Mouse (Mus musculus): ENCODE measurements around the gene Slc25a11. TPM values are rescaled to one million over a fixed set of nuclear protein-coding genes. Genes with fewer than 3 reads are reported as not detected.

Slc25a11 gene
- polyA plus RNA-seq, 1 experiment from 2014 or later = 152 TPM

GRCm38 (mm10) chr11:70681170-70681569 is 33.9 kb upstream of the Slc25a11 start:
- POLR2A ChIA-PET = interaction anchor here (0.6 to 2.2 kb wide), 2 partner anchors 9 to 35 kb away, joined by 3 to 6 read pairs; no protein-coding TSS in a partner anchor
- in situ Hi-C loops (cut with MboI; ENCODE audit: low pct_unique_long_range_greater_than_20kb) = no loop called here
- DNase-seq (ENCODE audit: low read depth, low spot score) (no peak), ATAC-seq (no peak)
- no peak for TF ChIP-seq CTCF (IDR thresholded peaks at IDR 0.05)
- H3K27me3 ChIP-seq = no peaks in the 10 kb centered on the region
- CTCF ChIA-PET = interaction anchor here (1.2 to 2.0 kb wide), 2 partner anchors 10 to 97 kb away, joined by 4 to 5 read pairs; no protein-coding TSS in a partner anchor

GRCm38 (mm10) chr11:70679894-70680293 is 32.6 kb upstream of the Slc25a11 start:
- in situ Hi-C loops (cut with MboI; ENCODE audit: low pct_unique_long_range_greater_than_20kb) = no loop called here
- H3K27me3 ChIP-seq = no peaks in the 10 kb centered on the region
- CTCF ChIA-PET = no interaction called here
- TF ChIP-seq CTCF (IDR thresholded peaks at IDR 0.05) = no peak
- no peak for ATAC-seq
- DNase-seq (ENCODE audit: low read depth, low spot score) = no peak
- POLR2A ChIA-PET = interaction anchor here (0.9 kb wide), 1 partner anchor 10 kb away, joined by 3 read pairs; no protein-coding TSS in a partner anchor

DNA sequence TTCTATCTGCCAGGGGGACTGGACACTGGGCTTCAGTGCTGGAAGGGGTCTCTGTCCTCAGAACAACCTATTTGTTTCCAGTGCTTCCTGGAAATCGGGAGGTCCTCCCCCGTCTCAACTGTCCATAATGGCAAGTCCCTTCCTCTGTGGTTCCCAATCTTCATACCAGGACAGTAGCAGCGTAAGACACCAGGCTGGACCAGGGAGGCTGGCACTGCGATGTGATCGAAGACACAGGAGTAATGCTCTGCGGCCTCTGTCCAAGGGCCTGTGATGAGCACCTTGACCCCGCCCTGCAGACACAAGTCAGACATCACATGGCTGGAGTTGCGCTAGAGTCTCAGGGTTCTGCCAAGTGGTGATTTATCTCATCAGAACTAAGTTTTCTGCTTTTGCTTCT is 32.1 kb upstream of the Slc25a11 start:
- in situ Hi-C loops (cut with MboI; ENCODE audit: low pct_unique_long_range_greater_than_20kb) = no loop called here
- no peak for DNase-seq (ENCODE audit: low read depth, low spot score)
- ChIA-PET CTCF (no interaction called here), POLR2A (no interaction called here)
- no peaks in the 10 kb centered on the region for H3K27me3 ChIP-seq
- no peak for ATAC-seq
- TF ChIP-seq CTCF (IDR thresholded peaks at IDR 0.05) = no peak

DNA sequence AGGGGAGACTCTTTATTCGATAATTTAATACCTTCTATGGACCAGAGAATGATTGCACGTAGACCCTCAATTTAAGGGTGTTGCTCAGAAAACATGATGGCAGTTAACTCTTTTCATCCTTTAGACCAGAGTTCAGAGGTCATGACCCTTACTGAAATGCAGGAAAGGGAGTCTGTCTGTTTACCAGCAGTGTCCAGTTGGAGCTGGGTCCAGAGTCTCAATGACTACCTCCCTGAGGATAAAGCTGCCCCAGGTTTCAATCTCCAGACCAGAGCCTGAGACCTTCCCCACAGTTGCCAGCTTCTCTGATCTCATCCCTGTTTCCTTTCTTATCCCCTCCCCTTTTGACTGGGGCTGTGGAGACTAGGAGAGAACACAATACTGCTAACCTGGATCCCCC is 31.3 kb upstream of the Slc25a11 start:
- in situ Hi-C loops (cut with MboI; ENCODE audit: low pct_unique_long_range_greater_than_20kb) = no loop called here
- ATAC-seq = no peak
- no peaks in the 10 kb centered on the region for H3K27me3 ChIP-seq
- DNase-seq (ENCODE audit: low read depth, low spot score) = no peak
- TF ChIP-seq CTCF (IDR thresholded peaks at IDR 0.05) = no peak
- ChIA-PET CTCF (interaction anchor here (1.5 to 2.4 kb wide), 2 partner anchors 10 kb away, joined by 3 to 7 read pairs; partner anchors contain the start of genes Camta2 and Spag7), POLR2A (no interaction called here)

- in situ Hi-C loops (cut with MboI; ENCODE audit: low pct_unique_long_range_greater_than_20kb) = no loop called here
- POLR2A ChIA-PET = no interaction called here
- TF ChIP-seq CTCF (IDR thresholded peaks at IDR 0.05) = no peak
- no peaks in the 10 kb centered on the region for H3K27me3 ChIP-seq
- CTCF ChIA-PET = interaction anchor here (1.5 to 2.4 kb wide), 2 partner anchors 9 to 10 kb away, joined by 3 to 7 read pairs; partner anchors contain the start of genes Camta2 and Spag7
- no peak for DNase-seq (ENCODE audit: low read depth, low spot score)
- ATAC-seq = no peak
Measured at GRCm38 (mm10) chr11:70678092-70678491, 30.8 kb upstream of the Slc25a11 start.

- in situ Hi-C loops (cut with MboI; ENCODE audit: low pct_unique_long_range_greater_than_20kb) = no loop called here
- no peak for ATAC-seq
- DNase-seq (ENCODE audit: low read depth, low spot score) = no peak
- ChIA-PET CTCF (no interaction called here), POLR2A (no interaction called here)
- no peaks in the 10 kb centered on the region for H3K27me3 ChIP-seq
- TF ChIP-seq CTCF (IDR thresholded peaks at IDR 0.05) = no peak
Measured at GRCm38 (mm10) chr11:70674501-70674900, 27.2 kb upstream of the Slc25a11 start.

DNA sequence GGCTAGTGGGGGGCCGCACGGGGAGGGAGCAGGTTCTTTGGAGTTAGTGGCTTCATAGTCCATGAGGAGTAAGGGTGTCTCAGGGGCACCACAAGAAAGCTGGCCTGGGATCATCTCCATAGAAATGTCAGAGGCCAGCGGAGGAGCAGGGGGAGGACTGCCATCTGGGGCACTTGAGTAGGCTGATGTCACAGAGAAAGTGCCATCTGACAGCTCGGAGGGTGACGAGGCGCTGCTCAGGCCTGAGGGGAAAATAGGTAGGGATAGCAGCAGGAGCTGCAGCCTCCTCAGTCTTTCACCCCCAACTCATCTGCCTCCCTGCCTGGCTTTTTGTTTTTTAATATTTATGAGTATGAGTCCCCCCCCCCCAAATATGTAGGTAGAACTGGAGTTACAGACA is 26.7 kb upstream of the Slc25a11 start:
- POLR2A ChIA-PET = no interaction called here
- no peak for TF ChIP-seq CTCF (IDR thresholded peaks at IDR 0.05)
- CTCF ChIA-PET = interaction anchor here (1.1 kb wide), 1 partner anchor 8 kb away, joined by 3 read pairs; no protein-coding TSS in a partner anchor
- no peak for DNase-seq (ENCODE audit: low read depth, low spot score)
- ATAC-seq = no peak
- in situ Hi-C loops (cut with MboI; ENCODE audit: low pct_unique_long_range_greater_than_20kb) = no loop called here
- H3K27me3 ChIP-seq = no peaks in the 10 kb centered on the region

- CTCF ChIA-PET = interaction anchor here (1.2 to 1.3 kb wide), 2 partner anchors 10 to 17 kb away, joined by 3 to 4 read pairs; partner anchors contain the start of gene Camta2
- ATAC-seq = no peak
- no peak for DNase-seq (ENCODE audit: low read depth, low spot score)
- in situ Hi-C loops (cut with MboI; ENCODE audit: low pct_unique_long_range_greater_than_20kb) = no loop called here
- TF ChIP-seq CTCF (IDR thresholded peaks at IDR 0.05) = no peak
- POLR2A ChIA-PET = interaction anchor here (1.4 to 2.1 kb wide), 2 partner anchors 10 to 15 kb away, joined by 6 to 9 read pairs; no protein-coding TSS in a partner anchor
- H3K27me3 ChIP-seq = no peaks in the 10 kb centered on the region
Measured at GRCm38 (mm10) chr11:70671333-70672047, 24.2 kb upstream of the Slc25a11 start.

DNA sequence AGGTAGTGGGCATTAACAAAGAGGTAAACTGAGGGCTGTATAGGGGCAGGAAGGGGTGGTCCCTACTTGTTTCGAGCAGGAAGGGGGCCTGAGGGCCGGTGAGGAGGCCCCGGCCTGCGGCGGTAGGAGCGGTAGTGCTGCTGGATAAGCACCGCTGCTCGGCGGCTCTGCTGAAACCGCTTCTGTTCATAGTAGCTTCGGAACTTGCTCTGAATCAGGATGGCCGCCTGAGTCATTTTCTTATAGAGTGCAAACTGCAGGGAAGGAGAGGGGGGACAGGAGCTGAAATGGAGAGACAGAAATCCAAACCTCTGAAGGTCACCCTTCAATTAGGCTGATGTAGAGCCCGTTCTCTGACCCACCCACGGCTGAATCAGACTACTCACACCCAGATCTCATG is 23.2 kb upstream of the Slc25a11 start:
- H3K27me3 ChIP-seq = no peaks in the 10 kb centered on the region
- no peak for TF ChIP-seq CTCF (IDR thresholded peaks at IDR 0.05)
- ATAC-seq (no peak), DNase-seq (ENCODE audit: low read depth, low spot score) (no peak)
- in situ Hi-C loops (cut with MboI; ENCODE audit: low pct_unique_long_range_greater_than_20kb) = no loop called here
- ChIA-PET POLR2A (interaction anchor here (1.0 to 6.5 kb wide), 5 partner anchors 10 to 22 kb away, joined by 3 to 52 read pairs (median 9); partner anchors contain the start of genes Eno3, Pfn1, Rnf167 and Slc25a11), CTCF (interaction anchor here (1.3 kb wide), 1 partner anchor 11 kb away, joined by 4 read pairs; no protein-coding TSS in a partner anchor)

- ATAC-seq = no peak
- TF ChIP-seq CTCF (IDR thresholded peaks at IDR 0.05) = no peak
Measured at GRCm38 (mm10) chr11:70669582-70670345, 22.5 kb upstream of the Slc25a11 start.

More at GRCm38 (mm10) chr11:70669582-70670345, 22.5 kb upstream of the Slc25a11 start:
- H3K27me3 ChIP-seq = no peaks in the 10 kb centered on the region
- POLR2A ChIA-PET = interaction anchor here (0.7 to 6.5 kb wide), 8 partner anchors 11 to 1299 kb away, joined by 3 to 52 read pairs (median 6); partner anchors contain the start of genes Eno3, Pfn1, Rnf167 and Slc25a11
- CTCF ChIA-PET = interaction anchor here (0.7 to 1.7 kb wide), 3 partner anchors 9 to 49 kb away, joined by 3 to 7 read pairs (median 3); no protein-coding TSS in a partner anchor
- no peak for DNase-seq (ENCODE audit: low read depth, low spot score)
- in situ Hi-C loops (cut with MboI; ENCODE audit: low pct_unique_long_range_greater_than_20kb) = no loop called here

Data from Patski (cell line).